Mouse (Mus musculus) telencephalon, adult 2 months (tissue): ENCODE results near the gene Cypt12.

Experiments used
- DNase-seq: peaks from one replicate; pipeline ENCODE4 v3.0.0-alpha.2; 2011; ENCODE audit warnings: low read depth, low spot score

Gene Cypt12

GRCm38 (mm10) chr3:17948299-17948698 lies at the start of gene Cypt12:
TSS of gene Cypt12 (plus strand) at chr3:17948410.
- no peak for DNase-seq

GRCm38 (mm10) chr3:17913796-17914195 lies 34.4 kb upstream of the Cypt12 start:
- no peak for DNase-seq

GRCm38 (mm10) chr3:17940206-17940605 lies 8.0 kb upstream of the Cypt12 start:
- DNase-seq, result no peak
